Mouse (Mus musculus) lung, postnatal 0 days (tissue): ENCODE results near the gene Mapk3. TPM values are rescaled to one million over a fixed set of nuclear protein-coding genes. Genes with fewer than 3 reads are reported as not detected.
A peak's percentile ranks its signal among the peaks of the same experiment; 100 is the strongest.

ENCODE experiments used
- ATAC-seq: fragments of 200-750 bp; cut with Nextera tagmentation; 2 replicates; pipeline ENCODE4 v1.8.0; 2017; ENCODE audit warnings: moderate library complexity
- DNase-seq: peaks from one replicate; pipeline ENCODE4 v3.0.0-alpha.2; 2016; ENCODE audit warnings: low spot score
- H3K27ac ChIP-seq: fragments of 300-500 bp; sonication (generic); 2 replicates; pipeline ENCODE4 v1.5.1; 2014; ENCODE audit warnings: antibody characterized with exemption, mild to moderate bottlenecking, low read length, mixed read lengths
- H3K27me3 ChIP-seq: fragments of 300-500 bp; sonication (generic); replicated peaks from 2 replicates; pipeline ENCODE4 v1.6.1; 2014; ENCODE audit warnings: low read length, mixed read lengths; ENCODE audit not compliant: insufficient read depth
- H3K36me3 ChIP-seq: fragments of 300-500 bp; sonication (generic); 2 replicates; pipeline ENCODE4 v1.6.1; 2014; ENCODE audit warnings: low read length, mixed read lengths; ENCODE audit not compliant: insufficient read depth
- H3K4me1 ChIP-seq: fragments of 300-500 bp; sonication (generic); 2 replicates; pipeline ENCODE4 v1.6.1; 2014; ENCODE audit warnings: antibody characterized with exemption, low read depth, low read length, mixed read lengths; ENCODE audit not compliant: insufficient read depth
- H3K4me2 ChIP-seq: fragments of 300-500 bp; sonication (generic); replicated peaks from 2 replicates; pipeline ENCODE4 v1.6.1; 2014; ENCODE audit warnings: low read depth, mild to moderate bottlenecking, low read length, moderate library complexity, mixed read lengths
- H3K4me3 ChIP-seq: fragments of 300-500 bp; sonication (generic); 2 replicates; pipeline ENCODE4 v1.5.1; 2014; ENCODE audit warnings: low read depth, low read length
- H3K9ac ChIP-seq: fragments of 300-500 bp; sonication (generic); replicated peaks from 2 replicates; pipeline ENCODE4 v1.6.1; 2014; ENCODE audit warnings: low read depth, mild to moderate bottlenecking
- H3K9me3 ChIP-seq: fragments of 300-500 bp; sonication (generic); 2 replicates; pipeline ENCODE4 v1.6.1; 2016; ENCODE audit warnings: low read length, mixed read lengths
- CTCF ChIP-seq: IDR thresholded peaks from 2 replicates; pipeline ENCODE4 v1.5.1; 2016; ENCODE audit warnings: antibody characterized with exemption, mild to moderate bottlenecking
- EP300 ChIP-seq: IDR thresholded peaks from 2 replicates; pipeline ENCODE4 v1.6.1; 2016; ENCODE audit warnings: antibody characterized with exemption, mild to moderate bottlenecking, control low read depth
- WGBS: fragments of 180-500 bp; shearing (Covaris S2); extraction: QIAGEN DNeasy Blood & Tissue Kit; methylation state at CpG from one replicate; pipeline ENCODE4 v1.1.7; 2014; 5-methylcytosine and 5-hydroxymethylcytosine counted together
- polyA plus RNA-seq: library from polyadenylated mRNA; unstranded; fragments of >200 nt; fragmentation: Nextera tagmentation; extraction: Ambion mirVana; gene quantifications from 2 replicates; pipeline ENCODE4 v1.2.1, GENCODE M21; 2015

Mapk3 gene
- polyA plus RNA-seq, 1 experiment from 2014 or later = 183 TPM

DNA sequence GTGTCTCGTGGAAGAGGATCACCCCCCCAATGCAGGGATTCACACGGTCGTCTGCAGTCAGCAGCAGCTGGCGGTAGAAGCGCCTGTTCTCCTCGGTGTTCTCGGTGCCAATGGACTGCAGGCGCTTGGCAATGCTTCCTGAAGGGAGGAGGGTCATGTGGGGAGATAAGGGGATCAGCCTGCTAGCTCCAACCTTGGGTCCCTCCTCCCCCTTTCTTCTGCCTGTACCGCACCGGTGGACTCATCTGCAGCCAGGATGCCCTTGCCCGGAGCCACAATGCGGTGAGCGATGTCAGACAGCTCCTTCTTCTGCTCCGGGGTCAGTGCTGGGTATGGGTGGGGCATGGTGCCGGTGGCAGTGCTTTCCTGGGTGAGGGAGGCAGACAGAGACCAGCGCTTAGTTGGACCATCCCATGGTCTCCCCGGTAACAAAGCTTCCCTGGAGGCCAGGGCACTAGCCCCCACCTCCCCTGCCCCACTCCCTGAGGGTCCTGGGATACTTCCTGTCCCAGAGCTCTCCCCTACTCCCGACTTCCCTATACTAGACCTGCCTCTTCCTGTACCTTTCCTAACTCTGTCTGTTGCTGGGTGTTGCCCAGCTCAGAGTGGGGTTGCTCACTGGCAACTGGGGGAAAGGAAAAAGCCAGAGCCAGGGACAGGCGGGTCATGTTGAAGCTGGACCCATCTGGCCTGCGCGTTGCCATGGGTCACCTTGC lies 38.2 kb downstream of the Mapk3 start, which contains the start of gene Fam57b:
Gene Fam57b, plus strand, starts transcription at position 258 of the 716 bp plus-strand sequence.
- peak within 1 kb of the TSS; percentile 76 for H3K4me3 ChIP-seq
- no peak for TF ChIP-seq CTCF
- no peak for TF ChIP-seq EP300
- H3K9me3 ChIP-seq = no peaks in the 10 kb centered on the region
- no peak for ATAC-seq
- H3K27ac ChIP-seq = peak within 1 kb of the TSS; percentile 90
- H3K4me2 ChIP-seq = peak within 1 kb of the TSS; percentile 77
- peak; percentile 66 for DNase-seq
- peaks cover 12% of the 10 kb centered on the region; the same call in 1 of the 2 replicates for H3K4me1 ChIP-seq
- H3K27me3 ChIP-seq = no peaks in the 10 kb centered on the region
- peak within 1 kb of the TSS; percentile 71 for H3K9ac ChIP-seq
- H3K36me3 ChIP-seq = peaks cover 19% of the 10 kb centered on the region; the same call in 1 of the 2 replicates
- WGBS = 19% methylated on average over 21 of the region's 21 CpGs

DNA sequence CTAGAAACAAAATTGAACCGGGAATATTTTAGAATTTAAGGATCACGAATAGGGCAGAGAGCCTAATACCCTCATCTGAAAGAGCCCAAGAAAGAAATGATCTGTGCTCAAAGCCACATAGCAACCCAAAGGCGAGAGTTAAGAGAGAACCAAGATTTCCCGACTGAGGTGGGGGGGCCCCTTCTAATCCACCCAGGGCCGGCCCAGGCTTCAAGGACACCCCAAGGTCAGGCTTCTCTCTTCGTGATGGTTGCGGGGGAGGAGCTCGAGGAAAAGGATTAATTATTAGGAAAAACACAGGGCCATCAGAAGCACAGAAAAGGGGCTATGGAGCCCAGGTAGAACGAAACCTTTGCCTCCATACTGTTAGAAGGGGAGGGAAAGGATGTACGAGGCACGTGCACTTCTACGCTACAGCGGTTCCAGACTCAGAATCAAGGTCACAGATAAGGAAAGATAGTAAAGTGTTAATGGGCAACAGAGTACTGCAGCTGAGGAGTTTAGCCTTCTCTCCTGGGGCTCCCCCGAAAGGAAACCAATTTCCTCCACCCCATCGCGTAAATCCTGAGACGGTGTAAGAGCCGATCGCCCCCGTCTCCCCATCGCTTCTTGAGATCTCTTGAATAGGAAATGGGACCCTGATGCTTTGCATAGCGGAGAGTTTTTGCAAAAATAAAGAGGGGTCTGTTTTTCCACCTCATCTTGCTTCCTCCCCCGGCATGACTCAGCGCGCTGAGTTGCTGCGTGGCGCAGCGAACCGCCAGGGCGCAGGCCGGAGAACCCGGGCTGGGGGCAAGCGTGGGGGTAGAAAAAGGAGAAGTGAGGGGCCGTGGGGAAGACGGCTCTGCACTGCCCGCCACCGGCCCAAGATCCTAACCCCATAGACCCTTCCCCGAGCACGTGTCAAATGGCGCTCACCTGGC lies 39.0 kb downstream of the Mapk3 start:
- H3K27me3 ChIP-seq = no peaks in the 10 kb centered on the region
- peaks cover 12% of the 10 kb centered on the region; the same call in 1 of the 2 replicates for H3K4me1 ChIP-seq
- peak overlapping the region; percentile 90 for H3K27ac ChIP-seq
- WGBS = under 1% methylated on average over 40 of the region's 40 CpGs
- peak overlapping the region; percentile 76 for H3K4me3 ChIP-seq
- no peaks in the 10 kb centered on the region for H3K9me3 ChIP-seq
- H3K4me2 ChIP-seq = peak overlapping the region; percentile 77
- TF ChIP-seq EP300 (no peak), CTCF (no peak)
- DNase-seq = no peak
- H3K9ac ChIP-seq = peak overlapping the region; percentile 71
- peaks cover 19% of the 10 kb centered on the region; the same call in 1 of the 2 replicates for H3K36me3 ChIP-seq
- ATAC-seq = peak; percentile 9

DNA sequence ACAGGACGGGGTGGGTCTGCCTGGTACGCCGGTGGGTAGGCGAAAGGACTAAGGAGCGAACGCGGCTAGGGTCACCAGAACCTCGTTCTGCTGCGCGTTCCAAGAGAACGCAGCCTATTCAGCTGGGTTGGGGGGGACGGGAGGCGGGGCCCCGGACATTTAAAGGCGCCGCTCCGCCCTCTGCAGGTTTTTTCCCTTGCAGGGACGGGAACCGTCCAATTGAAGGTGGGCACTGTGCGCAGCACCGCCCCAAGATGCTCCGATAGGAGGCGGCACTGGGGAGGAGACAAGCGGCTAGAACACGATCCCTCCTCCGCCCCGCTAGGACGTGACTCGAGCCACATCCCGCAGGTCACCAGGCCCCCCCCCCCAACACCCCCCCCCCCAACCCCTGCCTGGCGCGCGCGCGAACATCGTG lies 39.7 kb downstream of the Mapk3 start:
- Histone ChIP-seq H3K9me3 (no peaks in the 10 kb centered on the region), H3K4me2 (peak overlapping the region; percentile 77), H3K27me3 (no peaks in the 10 kb centered on the region), H3K27ac (peak overlapping the region; percentile 98), H3K9ac (peak overlapping the region; percentile 71), H3K4me3 (peak overlapping the region; percentile 76), H3K4me1 (peaks cover 10% of the 10 kb centered on the region; the same call in 1 of the 2 replicates), H3K36me3 (peaks cover 19% of the 10 kb centered on the region; the same call in 1 of the 2 replicates)
- DNase-seq (peak; percentile 99), ATAC-seq (peak; percentile 97)
- WGBS = under 1% methylated on average over 25 of the region's 36 CpGs
- no peak for TF ChIP-seq EP300
- TF ChIP-seq CTCF = peak; percentile 49; the same call in 1 of the 2 replicates

DNA sequence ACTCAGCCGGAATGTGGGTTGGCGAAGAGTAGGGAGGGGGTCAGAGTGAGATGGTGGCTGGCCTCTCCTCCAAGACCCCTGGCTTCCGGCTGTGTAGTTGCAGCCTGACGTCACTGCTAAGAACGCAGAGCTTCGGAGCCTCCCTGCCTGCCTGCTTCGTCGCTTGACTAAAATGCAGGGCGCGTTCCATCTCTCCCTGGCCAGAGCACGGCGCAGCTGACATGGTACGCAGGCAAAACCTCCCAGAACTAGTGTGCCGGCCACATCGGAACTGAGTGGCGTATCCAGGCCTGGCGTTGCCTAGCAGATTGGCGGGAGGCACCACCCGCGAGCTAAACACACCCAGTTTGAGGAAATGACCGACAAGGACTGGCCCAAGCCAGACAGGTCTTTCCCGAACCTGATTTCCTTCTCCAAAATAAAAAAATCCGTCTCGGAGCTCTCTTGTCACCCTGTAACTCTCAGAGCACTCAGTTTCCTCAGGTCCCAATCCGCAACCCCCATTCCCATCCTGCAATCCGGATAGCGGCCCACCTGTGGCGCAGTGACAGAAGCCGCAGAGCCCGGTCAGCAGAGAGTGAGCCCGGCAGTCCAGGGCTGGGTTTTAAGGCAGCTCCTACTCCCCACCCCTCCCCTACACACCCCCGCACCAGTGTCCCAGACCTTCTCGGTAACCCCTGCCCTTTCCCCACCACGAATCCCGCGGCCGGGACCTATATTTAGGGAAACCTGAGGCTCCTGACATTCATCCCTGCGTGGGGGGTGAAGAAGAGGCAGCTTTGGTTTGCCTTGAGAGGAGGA lies 40.3 kb downstream of the Mapk3 start:
- Histone ChIP-seq H3K4me1 (peaks cover 10% of the 10 kb centered on the region; the same call in 1 of the 2 replicates), H3K9ac (peak overlapping the region; percentile 71), H3K9me3 (no peaks in the 10 kb centered on the region), H3K27ac (peak overlapping the region; percentile 98), H3K27me3 (no peaks in the 10 kb centered on the region), H3K4me2 (peak overlapping the region; percentile 77), H3K4me3 (peak overlapping the region; percentile 76), H3K36me3 (peaks cover 19% of the 10 kb centered on the region; the same call in 1 of the 2 replicates)
- TF ChIP-seq CTCF (peak; percentile 41; the same call in 1 of the 2 replicates), EP300 (no peak)
- DNase-seq = no peak
- WGBS = 1% methylated on average over 38 of the region's 38 CpGs
- ATAC-seq = peak; percentile 89

DNA sequence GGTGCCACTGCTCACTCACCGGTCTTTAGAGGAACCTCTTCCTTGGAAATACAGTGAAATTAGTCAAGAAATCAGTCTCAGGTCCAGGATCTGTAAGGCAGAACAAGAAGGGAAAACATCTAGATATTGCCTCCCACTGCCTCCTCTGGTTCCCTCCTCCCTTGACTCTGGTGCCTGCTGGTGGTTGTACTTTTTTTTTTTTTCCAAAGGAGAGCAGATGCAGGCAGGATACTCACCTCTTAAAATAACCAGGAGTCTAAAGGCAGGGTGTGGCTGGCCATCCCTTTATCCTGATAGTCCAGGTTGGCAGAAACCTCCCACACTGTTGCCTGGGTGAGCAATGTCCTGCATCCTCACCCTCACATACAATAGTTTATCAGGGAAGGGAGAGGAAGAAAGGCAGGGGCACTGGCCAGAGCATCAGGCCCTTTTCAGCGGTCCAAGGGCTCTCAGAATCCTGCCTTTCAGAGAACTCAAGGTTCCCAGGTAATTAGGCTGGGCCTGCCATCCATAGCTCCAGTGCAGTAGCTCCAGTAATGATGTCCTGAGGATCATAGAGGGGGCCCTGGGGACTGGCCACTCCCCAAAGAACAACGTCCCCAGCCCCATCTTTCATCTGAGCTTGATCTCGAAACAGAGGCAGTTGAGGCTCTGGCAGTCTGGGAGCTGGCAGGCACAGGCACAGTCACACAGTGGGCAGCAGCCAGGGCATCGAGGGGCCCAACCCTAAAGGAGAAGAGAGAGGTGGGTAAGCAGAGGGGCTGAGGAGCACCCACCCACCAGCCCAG lies 41.1 kb downstream of the Mapk3 start:
- DNase-seq (peak; percentile 56), ATAC-seq (no peak)
- H3K4me2 ChIP-seq = peak overlapping the region; percentile 77
- TF ChIP-seq EP300 (no peak), CTCF (peak; percentile 20; the same call in 1 of the 2 replicates)
- H3K9me3 ChIP-seq = no peaks in the 10 kb centered on the region
- H3K36me3 ChIP-seq = peaks cover 17% of the 10 kb centered on the region; the same call in 1 of the 2 replicates
- H3K4me1 ChIP-seq = peaks cover 10% of the 10 kb centered on the region; the same call in 1 of the 2 replicates
- peak overlapping the region; percentile 71 for H3K9ac ChIP-seq
- 58% methylated on average over 5 of the region's 5 CpGs for WGBS
- peak overlapping the region; percentile 98 for H3K27ac ChIP-seq
- H3K27me3 ChIP-seq = no peaks in the 10 kb centered on the region
- H3K4me3 ChIP-seq = peak overlapping the region; percentile 76; the same call in 1 of the 2 replicates
